Mouse (Mus musculus) lung, postnatal 36 days (tissue): ENCODE measurements around the gene Hnrnpl.

ENCODE experiments used
- DNase-seq: peaks from one replicate; pipeline ENCODE4 v3.0.0; 2022; ENCODE audit warnings: mixed read lengths

Gene Hnrnpl

DNA sequence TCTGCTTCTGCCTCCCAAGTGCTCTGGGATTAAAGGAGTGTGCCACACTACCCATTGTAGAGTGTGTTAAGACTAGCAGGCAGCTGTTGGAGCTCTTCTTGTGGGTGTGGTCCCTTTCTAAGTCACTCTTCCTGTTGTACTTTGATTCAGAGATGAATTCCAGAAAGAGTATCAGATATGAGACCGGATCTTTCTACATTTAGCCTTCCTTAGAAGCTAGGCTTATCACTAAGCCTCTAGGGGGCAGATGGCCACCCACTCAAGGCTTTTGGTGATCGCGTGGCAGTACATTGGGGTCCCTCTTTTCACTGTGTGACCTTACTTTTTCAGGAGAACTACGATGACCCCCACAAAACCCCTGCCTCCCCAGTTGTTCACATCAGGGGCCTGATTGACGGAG, 4.6 kb downstream of the Hnrnpl start:
- peak; percentile 50 for DNase-seq

DNA sequence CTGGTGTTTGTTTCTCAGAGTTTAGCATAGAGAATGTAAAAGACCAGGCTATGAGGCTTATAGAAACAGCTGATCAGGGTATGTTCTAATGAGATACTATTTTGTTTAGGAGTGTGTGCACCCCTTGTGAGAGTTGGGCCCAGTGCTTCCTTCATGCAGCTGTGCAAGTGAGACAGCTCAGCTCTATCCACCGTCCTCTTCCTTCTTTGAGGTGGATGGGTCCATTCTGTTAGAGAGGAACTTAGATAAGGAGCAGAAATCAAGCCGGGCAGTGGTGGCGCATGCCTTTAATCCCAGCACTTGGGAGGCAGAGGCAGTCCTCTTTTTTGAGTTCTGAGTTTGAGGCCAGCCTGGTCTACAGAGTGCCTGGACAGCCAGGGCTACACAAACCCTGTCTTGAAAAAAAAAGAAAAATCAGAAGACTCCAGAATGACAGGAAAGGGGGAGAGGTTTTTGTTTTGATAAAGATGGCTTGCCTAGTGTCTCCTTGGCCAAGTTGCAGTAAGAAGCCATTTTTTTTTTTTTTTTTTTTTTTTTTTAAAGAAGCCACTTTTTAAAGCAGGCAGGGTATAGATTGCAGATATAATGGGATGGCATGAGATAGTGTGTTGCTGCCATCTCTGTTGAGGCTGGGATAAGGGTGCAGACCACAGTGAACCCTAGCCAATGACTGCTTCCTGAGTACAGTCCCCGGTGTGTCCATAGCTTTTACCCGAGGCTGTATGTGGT, 6.1 kb downstream of the Hnrnpl start:
- DNase-seq, result no peak

DNA sequence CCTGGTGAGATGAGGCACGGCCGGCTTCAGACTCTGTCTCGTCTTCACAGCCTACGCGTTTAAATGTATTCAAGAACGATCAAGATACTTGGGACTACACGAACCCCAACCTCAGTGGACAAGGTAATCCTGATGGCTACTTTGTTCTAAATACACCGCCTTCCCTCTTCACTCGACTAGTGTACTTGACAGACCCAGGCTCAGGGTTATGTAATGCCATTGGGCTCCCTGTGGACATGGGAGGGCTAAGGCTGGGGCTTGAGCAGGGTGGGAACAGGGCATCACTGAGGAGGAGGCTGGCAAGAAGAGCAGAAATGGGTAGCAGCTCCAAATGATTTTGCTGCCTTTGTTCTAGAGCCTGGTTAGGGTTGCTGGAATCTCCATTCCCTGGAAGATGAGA, 6.9 kb downstream of the Hnrnpl start:
- DNase-seq, result no peak

DNA sequence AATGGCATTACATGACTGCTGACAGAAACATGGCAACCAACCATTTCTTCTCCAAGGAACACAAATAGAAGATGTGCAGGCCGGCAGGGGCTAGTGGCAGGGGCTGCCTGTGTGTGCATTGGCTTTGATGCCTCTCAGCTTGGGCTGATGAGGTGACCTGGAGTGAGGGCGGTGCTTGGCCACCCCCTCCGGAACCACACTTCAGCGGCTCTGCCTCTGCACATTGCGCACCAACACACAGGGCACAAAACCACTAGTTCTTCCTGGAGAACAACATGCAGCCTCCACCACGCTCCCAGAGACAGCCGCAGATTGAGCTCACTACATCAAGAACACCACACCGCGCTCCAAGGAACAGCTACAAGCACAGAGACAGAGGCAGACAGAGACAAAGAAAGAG, 7.9 kb downstream of the Hnrnpl start:
- DNase-seq, result no peak

DNA sequence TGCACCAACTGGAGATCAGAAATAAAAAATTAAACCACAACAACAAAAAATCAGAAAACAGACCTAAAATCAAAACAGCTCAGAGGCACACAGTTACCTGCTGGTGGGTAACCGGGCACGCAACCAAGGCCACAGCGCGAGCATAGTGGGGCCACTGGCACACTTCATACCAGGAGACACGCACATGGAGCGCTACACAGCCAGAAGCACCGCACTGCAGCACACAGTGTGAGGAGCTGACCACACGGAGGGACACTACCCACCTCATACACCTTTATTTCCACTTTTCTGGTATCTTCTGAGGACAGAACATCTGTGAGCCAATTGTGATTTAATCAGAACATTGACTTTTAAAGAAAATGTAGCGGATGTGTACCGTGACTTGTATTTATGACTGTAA, 8.6 kb downstream of the Hnrnpl start:
- no peak for DNase-seq

DNA sequence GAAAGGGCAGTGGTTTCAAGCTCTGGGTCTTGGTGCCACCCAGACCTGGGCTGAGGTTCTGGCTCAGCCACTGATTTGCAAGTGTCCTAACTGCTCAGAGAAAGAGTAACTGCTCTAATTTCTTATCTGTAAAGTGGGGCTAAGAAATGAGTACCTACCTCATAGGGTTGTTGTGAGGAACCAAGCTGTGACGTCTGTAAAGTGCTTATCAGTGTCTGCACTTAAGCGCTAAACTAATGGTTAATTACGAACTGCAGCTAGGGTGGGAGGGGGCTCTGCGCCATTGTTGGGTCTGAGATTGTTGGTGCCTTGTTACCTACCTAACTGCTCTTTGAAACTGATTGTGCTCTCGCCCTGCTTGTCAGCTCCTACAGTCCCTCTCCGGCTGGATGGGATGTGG, 9.2 kb downstream of the Hnrnpl start:
- DNase-seq, result no peak

DNA sequence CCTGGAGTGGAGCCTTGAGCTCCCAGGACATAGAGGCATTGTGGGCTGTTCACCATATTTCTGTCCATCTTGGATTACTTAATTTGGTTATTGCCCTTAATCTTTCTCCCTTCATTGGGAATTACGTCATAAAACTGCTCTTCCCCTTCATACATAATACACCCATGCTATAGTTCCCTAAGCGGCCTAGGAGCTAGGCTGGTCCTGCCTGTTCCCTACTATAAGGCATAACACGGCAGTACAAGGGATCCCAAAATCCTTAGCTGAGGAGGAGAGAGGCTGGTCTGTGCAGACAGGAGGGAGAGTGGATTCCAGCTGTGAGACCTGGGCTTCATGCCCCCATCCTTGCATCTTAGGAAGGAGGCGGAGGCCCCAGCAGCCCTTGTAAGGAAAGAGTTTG, 9.6 kb downstream of the Hnrnpl start:
- no peak for DNase-seq

DNA sequence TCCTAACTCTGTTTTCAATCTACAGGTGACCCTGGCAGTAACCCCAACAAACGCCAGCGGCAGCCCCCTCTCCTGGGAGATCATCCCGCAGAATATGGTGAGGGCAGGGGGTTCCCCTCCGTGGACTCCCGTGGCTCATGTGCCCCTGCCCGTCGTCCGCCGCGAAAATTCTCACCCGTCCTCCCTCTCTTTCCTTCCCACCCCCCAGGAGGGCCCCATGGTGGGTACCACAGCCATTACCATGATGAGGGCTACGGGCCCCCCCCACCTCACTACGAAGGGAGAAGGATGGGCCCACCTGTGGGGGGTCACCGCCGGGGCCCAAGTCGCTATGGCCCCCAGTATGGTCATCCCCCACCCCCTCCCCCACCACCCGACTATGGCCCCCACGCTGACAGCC, 10.1 kb downstream of the Hnrnpl start:
- no peak for DNase-seq

DNA sequence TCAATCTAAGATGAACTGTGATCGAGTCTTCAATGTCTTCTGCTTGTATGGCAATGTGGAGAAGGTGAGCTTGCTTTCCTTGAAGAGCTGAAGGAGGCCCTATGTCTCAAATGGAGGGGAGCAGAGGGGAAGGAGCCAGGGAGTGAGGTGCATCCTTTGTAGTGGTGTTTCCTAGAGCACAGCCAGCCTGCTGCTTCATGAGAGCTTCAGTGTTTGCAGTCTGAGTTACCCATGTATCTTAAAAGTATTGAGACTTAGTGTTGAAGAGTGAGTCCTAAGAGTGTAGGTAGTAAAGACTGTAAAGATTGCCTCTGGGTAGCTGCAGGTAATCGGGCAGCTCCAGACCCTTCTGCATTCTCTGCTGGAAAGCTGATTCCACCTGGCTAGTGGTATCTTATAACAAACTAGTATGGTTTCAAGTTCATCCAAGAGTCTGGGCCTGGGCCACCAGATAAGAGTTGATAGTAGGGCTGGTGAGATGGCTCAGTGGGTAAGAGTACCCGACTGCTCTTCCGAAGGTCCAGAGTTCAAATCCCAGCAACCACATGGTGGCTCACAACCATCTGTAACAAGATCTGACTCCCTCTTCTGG, 10.6 kb downstream of the Hnrnpl start:
- no peak for DNase-seq

DNA sequence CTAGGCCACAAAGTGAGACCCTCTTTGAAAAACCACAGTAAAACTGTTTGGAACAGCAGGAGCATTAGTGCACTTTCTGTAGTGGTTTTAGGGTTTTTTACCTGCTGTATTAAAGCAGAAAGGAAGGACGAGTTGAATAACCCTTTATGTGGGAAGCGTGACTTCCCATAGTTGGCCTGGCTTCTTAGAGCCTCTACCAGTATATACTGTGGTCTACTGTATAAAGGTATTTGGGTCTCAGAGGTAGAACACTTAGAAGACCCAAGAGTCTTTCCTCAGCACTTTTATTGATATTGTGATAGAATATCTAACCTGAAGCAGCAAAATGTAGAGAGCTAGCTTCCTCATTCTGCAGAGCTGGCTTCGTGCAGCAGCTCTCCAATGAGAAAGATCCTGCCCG, 11.2 kb downstream of the Hnrnpl start:
- no peak for DNase-seq

DNA sequence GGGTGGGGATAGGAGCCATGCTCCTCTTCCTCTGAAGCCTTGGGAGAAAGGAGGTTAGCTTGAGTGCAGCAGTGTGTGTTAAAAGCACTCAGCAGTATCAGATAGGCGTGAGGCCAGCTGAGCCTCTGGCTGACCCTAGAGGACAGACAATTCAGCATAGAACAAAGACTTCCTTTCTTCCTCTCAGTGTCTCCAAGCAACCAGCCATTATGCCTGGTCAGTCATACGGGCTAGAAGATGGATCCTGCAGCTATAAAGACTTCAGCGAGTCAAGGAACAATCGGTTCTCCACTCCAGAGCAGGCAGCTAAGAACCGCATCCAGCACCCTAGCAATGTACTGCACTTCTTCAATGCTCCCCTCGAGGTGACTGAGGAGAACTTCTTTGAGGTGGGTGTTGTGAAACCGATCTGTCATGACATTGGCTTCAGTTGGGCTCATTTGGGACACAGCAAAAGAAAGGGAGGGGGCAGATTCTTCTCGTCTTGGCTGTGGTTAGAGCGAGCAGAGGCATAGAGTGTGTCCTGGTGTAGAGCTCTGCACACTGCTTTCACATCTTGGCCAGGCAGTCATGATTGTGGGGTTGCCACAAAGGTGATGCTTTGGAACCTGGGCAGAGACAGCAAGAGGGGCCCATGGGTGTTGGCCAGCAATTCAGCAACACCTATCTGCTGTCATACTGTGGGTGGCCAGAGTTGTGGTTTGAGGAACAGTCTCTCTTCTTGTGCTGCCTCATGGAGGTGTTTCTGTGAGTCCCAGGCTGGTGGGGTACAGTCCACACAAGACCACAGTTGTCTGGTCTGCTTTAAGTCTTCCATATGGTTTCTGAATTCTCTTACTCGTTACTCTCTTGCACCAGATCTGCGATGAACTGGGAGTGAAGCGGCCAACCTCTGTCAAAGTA, 12.3 kb downstream of the Hnrnpl start:
- DNase-seq, result peak; percentile 87

DNA sequence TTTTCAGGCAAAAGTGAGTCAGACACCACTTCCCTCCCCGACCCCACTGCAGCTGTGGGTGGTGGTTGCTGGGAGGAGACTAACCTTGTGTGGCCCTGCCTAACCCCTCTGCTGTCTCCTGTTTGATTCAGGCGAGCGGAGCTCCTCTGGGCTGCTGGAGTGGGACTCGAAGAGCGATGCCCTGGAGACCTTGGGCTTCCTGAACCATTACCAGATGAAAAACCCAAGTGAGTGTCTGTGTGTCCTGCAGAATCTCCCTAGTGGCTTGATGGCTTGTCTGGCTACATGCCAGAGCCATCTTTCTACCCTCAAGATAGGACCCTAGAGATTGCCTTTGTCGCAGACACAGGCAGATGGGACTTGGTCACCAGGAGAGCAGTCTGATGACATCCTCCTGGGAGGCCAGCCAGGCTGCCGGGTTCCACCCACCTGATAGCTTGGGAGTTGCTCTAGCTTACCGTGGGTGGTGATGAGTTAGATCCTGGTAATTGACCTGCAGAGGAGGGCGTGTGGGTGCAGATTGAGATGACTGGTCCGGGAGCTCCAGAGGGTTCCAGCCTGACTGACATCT, 13.0 kb downstream of the Hnrnpl start:
- peak; percentile 35 for DNase-seq

DNA sequence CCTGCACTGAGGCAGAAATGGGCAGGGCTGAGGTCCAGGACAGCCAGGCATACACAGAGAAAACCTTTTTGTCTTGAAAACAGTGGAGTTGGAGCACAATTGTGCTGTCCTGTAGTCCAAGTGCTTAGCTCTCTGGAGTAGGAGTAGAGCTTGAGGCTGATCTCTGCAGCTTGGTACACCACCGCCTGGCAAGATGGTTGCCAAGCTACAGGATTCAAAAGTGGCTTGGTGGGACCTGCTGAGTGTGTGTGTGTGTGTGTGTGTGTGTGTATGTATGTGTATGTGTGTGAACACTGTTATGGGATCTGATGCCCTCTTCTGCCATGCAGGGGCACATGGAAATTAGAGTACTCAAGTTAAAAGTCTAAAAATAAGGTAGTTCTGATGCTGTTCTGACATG, 14.2 kb downstream of the Hnrnpl start:
- DNase-seq, result no peak

DNA sequence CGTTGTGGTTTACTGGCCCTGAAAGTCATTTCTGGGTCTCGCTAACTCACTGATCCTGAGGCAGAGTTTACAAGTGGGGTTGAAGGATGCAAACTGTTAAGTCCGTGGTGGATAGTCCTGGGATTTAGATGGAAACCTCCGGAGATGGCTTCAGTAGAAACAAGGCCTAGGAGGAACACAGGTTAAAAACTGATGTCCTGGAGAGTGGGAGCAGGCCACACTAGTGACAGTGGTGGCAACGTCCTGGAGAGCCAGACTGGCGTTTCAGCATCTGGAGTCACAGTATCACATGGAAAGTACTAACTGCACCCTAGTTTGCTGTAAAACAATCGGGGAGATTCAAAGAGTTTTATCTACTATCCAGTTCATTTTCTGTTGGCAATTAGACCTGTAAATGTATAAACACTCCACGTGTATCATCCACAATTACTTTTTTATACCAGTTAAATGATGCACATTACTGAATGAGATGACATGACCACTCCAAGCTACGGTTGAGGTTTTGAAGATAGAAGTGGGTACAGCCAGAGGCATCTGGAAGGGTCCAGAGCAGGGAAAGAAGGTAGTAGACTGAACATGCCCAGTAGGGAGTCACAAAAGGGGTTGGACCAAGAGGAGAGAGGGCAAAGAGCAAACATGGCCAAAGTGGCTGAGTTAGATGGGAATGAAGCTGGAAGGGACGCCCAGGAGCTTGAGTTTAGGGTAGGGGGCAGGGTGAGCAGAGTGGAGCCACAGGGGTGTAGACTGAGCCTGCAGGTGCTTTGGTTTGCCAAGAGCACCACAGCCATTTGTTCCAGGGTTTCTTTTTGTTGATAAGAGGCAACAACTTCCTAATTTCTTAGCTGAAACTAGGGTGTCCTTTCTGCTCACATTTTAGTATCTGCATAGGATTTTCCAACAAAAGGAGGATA, 14.9 kb downstream of the Hnrnpl start:
- no peak for DNase-seq

DNA sequence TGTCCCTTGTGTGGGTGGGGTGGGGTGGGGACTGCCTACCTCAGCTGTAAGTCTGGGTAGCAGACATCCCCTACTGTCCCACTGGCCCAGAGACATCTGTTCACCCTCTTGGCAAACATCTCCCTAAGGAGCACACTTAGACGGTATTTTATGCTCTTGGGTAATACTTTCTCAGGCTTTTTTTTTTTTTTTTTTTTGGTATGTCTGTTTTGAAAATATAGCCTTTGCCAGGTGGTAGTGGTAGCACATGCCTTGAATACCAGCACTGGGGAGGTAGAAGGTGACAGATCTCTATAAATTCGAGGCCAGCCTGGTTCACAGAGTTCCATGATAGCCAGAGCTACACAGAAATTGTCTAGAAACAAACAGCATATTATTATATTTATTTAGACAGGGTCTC, 15.6 kb downstream of the Hnrnpl start:
- DNase-seq, result no peak

DNA sequence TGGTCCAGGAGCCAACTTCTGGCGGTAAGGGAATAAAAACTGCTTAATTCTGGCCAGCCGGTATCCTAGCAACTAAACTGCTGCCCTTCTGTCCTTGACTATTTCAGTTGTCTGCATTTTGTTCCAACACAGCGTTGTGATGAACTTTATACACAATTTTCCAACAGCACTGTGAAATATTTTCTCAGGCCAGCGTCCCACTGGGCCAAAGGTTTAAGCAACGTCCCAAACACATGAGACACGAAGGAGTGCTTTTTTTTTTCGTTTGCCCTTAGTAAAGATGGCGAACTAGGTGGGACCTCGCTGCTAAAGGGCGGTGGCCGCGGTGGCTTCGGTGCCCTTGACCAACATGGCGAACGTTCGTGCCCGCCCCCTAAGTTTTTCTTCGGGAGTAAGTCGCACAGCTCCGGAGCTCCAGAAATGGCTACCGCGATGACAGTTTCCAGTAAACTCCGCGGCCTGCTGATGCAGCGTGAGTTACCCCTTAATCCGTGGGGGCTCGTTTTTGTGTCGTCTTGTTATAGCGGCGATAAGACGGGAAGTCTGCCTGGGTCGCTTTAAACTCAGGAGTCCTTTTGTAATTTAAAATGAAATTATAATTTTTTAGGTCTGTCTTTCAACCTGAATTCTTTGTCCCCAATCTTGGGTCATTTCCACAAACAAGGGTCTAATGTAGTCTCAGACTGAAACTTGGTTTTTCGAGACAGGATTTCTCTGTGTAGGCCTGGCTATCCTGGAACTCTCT, 16.8 kb downstream of the Hnrnpl start, which contains the start of gene Ech1:
Gene Ech1, plus strand, starts transcription at position 277 of the 745 bp plus-strand sequence.
- DNase-seq, result peak; percentile 96

DNA sequence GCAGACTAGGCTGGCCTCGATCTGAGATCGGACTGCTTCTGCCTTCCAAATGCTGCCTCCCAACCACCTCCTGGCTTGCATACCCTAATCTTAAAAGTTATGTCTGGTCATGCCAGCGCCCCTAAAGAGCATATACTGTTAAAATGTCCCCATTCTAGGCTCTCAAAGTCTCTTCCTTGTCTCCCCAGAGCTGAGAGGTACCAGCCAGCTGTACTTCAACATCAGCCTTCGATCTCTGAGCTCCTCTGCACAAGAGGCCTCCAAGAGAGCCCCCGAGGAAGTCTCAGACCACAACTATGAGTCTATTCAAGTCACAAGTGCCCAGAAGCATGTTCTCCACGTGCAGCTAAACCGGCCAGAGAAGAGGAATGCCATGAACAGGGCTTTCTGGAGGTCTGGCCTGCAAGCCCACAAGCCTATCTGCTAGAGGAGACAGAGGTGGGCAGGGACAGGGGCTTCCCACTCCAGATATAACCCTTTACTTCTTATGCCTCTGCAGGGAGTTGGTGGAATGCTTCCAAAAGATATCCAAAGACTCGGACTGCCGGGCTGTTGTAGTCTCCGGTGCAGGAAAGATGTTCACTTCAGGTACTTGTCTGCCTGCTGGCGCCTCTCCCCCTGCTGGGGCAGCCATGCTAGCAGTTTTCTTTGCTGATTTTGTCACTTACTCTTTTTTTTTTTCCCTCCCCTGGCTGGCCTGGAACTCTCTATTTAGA, 17.5 kb downstream of the Hnrnpl start:
- peak; percentile 50 for DNase-seq

DNA sequence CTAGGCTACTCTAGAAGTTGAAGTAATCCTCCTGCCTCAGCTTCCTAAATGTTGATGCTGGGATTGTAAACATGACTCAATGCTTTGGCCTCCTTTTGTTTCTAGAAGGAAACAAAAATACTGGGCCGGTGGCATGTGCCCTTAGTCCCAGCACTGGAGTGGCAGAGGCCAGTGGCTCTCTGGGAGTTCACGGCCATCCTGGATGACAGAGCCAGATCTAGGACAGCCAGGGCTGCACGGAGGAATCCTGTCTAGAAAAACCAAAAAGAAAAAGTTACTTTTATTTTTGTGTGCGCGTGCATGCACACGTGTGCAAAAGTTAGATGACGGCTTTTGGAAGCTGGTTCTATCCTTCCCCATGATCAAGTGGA, 18.0 kb downstream of the Hnrnpl start:
- no peak for DNase-seq

DNA sequence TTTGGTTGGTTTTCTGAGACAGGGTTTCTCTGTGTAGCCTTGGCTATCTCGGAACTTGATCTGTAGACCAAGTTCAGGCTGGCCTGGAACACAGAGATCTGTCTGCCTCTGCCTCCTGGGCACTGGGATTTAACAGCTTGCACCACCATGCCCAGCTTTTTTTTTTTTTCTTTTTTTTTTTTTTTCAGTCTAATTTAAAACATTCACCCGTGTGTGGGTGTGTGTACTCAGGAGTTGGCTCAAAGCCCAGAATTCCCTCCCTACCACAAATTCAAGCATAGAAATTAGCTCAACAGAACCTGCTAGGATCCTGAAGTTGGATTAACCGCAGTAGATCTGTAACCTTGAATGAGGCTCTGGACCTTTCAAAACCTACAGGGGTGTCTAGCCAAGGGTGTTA, 19.0 kb downstream of the Hnrnpl start:
- DNase-seq, result peak; percentile 72

DNA sequence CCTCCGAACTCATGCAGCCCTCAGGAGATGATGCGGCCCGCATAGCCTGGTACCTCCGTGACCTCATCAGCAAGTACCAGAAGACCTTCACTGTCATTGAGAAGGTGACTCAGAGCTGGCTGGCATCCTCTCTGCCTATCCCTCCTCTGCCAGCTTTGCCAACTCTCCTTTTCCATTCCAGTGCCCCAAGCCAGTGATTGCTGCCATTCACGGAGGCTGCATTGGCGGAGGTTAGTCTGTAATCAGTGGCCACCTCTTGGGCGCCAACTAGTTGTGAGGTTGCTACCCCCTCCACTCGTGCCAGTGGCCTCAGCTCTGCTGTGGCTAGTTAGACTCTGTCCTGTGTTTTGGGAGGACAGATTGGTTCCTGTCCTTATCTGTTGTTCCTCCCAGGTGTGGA, 21.5 kb downstream of the Hnrnpl start:
- DNase-seq, result no peak

DNA sequence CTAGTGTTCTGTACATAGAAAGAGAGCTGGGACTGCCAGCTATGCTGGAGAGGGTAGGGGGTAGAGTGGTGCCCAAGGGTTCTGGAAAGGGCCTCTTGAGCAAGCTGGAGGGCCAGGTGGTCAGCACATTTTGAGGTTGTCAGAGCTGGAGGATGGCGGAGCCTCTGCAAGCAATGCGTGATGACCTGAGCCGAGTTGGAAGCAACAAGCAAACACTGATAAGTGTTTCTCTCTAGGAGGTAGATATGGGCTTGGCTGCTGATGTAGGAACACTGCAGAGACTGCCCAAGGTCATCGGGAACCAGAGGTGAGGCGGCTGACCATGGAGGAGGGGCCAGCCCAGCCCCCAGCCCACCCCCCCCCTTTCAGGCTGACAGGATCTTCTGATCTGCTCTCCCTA, 22.6 kb downstream of the Hnrnpl start:
- DNase-seq, result no peak
